Mouse (Mus musculus) heart, embryonic 16.5 days (tissue): ENCODE results near the gene Ofcc1. TPM values are rescaled to one million over a fixed set of nuclear protein-coding genes. Genes with fewer than 3 reads are reported as not detected.

ENCODE experiments used
- ATAC-seq: fragments of 200-750 bp; cut with Nextera tagmentation; replicated peaks from 2 replicates; pipeline ENCODE4 v1.8.0; 2017; ENCODE audit warnings: moderate number of reproducible peaks; ENCODE audit not compliant: insufficient read depth, low FRiP score; ENCODE audit errors: extremely low read depth
- H3K27ac ChIP-seq: fragments of 300-500 bp; sonication (generic); 2 replicates; pipeline ENCODE4 v1.5.1; 2014; ENCODE audit warnings: mild to moderate bottlenecking, low read length, control low read depth, moderate library complexity
- H3K27me3 ChIP-seq: fragments of 300-500 bp; sonication (generic); 2 replicates; pipeline ENCODE4 v1.6.1; 2014; ENCODE audit warnings: low read length, mixed read lengths; ENCODE audit not compliant: control insufficient read depth, insufficient read depth
- H3K36me3 ChIP-seq: fragments of 300-500 bp; sonication (generic); 2 replicates; pipeline ENCODE4 v1.6.1; 2014; ENCODE audit not compliant: control insufficient read depth, insufficient read depth
- H3K4me1 ChIP-seq: fragments of 300-500 bp; sonication (generic); 2 replicates; pipeline ENCODE4 v1.6.1; 2014; ENCODE audit warnings: low read length, mixed read lengths; ENCODE audit not compliant: control insufficient read depth, insufficient read depth
- H3K4me2 ChIP-seq: fragments of 300-500 bp; sonication (generic); 2 replicates; pipeline ENCODE4 v1.6.1; 2014; ENCODE audit warnings: low read depth, mild to moderate bottlenecking, control low read depth, low read length
- H3K4me3 ChIP-seq: fragments of 300-500 bp; sonication (generic); 2 replicates; pipeline ENCODE4 v1.5.1; 2014; ENCODE audit warnings: mild to moderate bottlenecking, control low read depth, low read length
- H3K9ac ChIP-seq: fragments of 300-500 bp; sonication (generic); 2 replicates; pipeline ENCODE4 v1.6.1; 2014; ENCODE audit warnings: low read length, control low read depth
- H3K9me3 ChIP-seq: fragments of 300-500 bp; sonication (generic); replicated peaks from 2 replicates; pipeline ENCODE4 v1.6.1; 2016; ENCODE audit warnings: low read length; ENCODE audit not compliant: control insufficient read depth
- WGBS: fragments of 180-500 bp; shearing (Covaris S2); extraction: QIAGEN DNeasy Blood & Tissue Kit; methylation state at CpG from one replicate; pipeline ENCODE4 v1.1.7; 2014; 5-methylcytosine and 5-hydroxymethylcytosine counted together
- polyA plus RNA-seq: library from polyadenylated mRNA; unstranded; fragments of >200 nt; fragmentation: Nextera tagmentation; extraction: Ambion mirVana; gene quantifications from 2 replicates; pipeline ENCODE4 v1.2.1, GENCODE M21; 2015

The Ofcc1 gene
- polyA plus RNA-seq, 1 experiment from 2014 or later: not detected

DNA sequence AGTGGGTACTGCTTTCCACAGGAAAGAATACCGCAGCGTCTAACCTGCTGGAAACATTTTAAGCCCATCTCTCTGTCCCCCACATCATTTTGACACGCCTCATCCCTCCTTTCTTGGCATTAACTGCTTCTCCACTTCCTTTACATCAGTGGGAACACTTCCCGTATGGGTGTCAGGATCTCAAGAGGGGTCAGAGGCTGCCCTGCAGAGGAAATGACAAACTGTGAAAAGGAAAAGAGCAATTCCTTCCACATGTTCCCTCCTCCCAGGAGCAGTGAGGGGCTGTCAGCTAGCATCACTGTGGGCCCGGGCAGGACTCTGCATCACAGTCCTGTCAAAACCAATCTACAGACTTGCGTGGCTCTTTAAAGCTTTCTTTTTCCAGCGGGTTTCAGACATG is 193.4 kb downstream of the Ofcc1 start:
- no peak; the same call in 1 of the 2 replicates for ATAC-seq

GRCm38 (mm10) chr13:40155466-40155865 is 205.8 kb downstream of the Ofcc1 start:
- Histone ChIP-seq H3K27me3 (no peaks in the 10 kb centered on the region), H3K4me3 (no peak overlapping the region), H3K36me3 (no peaks in the 10 kb centered on the region), H3K4me1 (0 out of 2 replicates have a peak, but pooled peaks cover 2% of the 10 kb centered on the region), H3K9me3 (no peaks in the 10 kb centered on the region), H3K27ac (no peak overlapping the region), H3K9ac (no peak overlapping the region), H3K4me2 (no peak overlapping the region)
- no peak for ATAC-seq
- WGBS: 72% methylated on average over 3 of the region's 3 CpGs

More for the DNA sequence above, 193.4 kb downstream of the Ofcc1 start:
- no peak overlapping the region for H3K4me3 ChIP-seq
- H3K36me3 ChIP-seq: no peaks in the 10 kb centered on the region
- H3K4me1 ChIP-seq: no peaks in the 10 kb centered on the region
- no peak overlapping the region for H3K9ac ChIP-seq
- no peaks in the 10 kb centered on the region for H3K9me3 ChIP-seq
- H3K27me3 ChIP-seq: no peaks in the 10 kb centered on the region
- 44% methylated on average over 7 of the region's 7 CpGs for WGBS
- no peak overlapping the region for H3K4me2 ChIP-seq
- H3K27ac ChIP-seq: no peak overlapping the region

GRCm38 (mm10) chr13:40139906-40140305 is 221.3 kb downstream of the Ofcc1 start:
- no peaks in the 10 kb centered on the region for H3K36me3 ChIP-seq
- no peaks in the 10 kb centered on the region for H3K27me3 ChIP-seq
- no peaks in the 10 kb centered on the region for H3K4me1 ChIP-seq
- 69% methylated on average over 4 of the region's 4 CpGs for WGBS
- H3K4me3 ChIP-seq: no peak overlapping the region
- H3K27ac ChIP-seq: no peak overlapping the region
- no peaks in the 10 kb centered on the region for H3K9me3 ChIP-seq
- no peak overlapping the region for H3K4me2 ChIP-seq
- no peak overlapping the region for H3K9ac ChIP-seq
- ATAC-seq: no peak

GRCm38 (mm10) chr13:40136096-40136495 is 225.2 kb downstream of the Ofcc1 start:
- Histone ChIP-seq H3K4me1 (no peaks in the 10 kb centered on the region), H3K4me2 (no peak overlapping the region), H3K36me3 (no peaks in the 10 kb centered on the region), H3K4me3 (no peak overlapping the region), H3K27me3 (no peaks in the 10 kb centered on the region), H3K9ac (no peak overlapping the region), H3K27ac (no peak overlapping the region), H3K9me3 (no peaks in the 10 kb centered on the region)
- 44% methylated on average over 3 of the region's 3 CpGs for WGBS
- no peak for ATAC-seq

DNA sequence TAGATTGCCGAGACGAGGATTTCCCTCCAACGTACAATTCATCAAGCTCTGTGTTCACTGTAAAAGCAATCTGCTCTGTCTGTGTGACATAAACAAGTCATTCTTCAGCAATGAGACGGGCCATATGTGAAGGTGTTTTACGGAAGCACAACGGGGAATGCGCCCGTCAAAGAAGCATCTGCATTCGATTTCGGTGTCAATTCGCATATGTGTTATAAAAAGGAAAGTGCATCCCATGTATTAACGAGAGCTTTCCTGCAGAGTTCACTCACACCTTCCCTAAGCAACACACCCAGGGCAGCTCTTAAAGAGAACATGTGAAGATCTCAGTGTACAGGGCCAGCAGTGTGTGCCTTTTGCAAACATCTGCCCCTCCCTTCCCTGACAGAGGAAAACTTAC is 225.6 kb downstream of the Ofcc1 start:
- Histone ChIP-seq H3K36me3 (no peaks in the 10 kb centered on the region), H3K27me3 (no peaks in the 10 kb centered on the region), H3K27ac (no peak overlapping the region), H3K9me3 (no peaks in the 10 kb centered on the region), H3K4me2 (no peak overlapping the region), H3K4me3 (no peak overlapping the region), H3K4me1 (no peaks in the 10 kb centered on the region), H3K9ac (no peak overlapping the region)
- no peak for ATAC-seq
- 65% methylated on average over 12 of the region's 12 CpGs for WGBS

DNA sequence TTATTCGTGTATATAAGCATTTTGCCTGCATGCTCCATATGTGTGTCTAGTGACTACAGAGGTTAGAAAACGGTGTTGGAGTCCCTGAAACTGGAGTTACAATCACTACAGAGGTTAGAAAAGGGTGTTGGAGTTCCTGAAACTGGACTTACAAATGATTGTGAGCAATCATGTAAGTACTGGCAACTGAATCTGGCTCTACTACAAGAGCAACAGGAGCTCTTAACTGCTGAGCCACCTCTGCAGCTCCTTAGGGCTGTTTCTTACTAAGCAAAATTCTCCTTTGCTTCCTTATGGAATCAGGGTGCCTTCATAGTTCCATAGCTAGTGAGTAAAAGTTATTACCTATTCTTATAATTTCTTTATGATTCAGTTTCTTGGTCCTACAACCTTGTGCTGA is 237.4 kb downstream of the Ofcc1 start:
- H3K27ac ChIP-seq: no peak overlapping the region
- no peak for ATAC-seq
- no peaks in the 10 kb centered on the region for H3K27me3 ChIP-seq
- H3K4me3 ChIP-seq: no peak overlapping the region
- no peaks in the 10 kb centered on the region for H3K9me3 ChIP-seq
- H3K4me1 ChIP-seq: no peaks in the 10 kb centered on the region
- 62% methylated on average over 2 of the region's 2 CpGs for WGBS
- H3K9ac ChIP-seq: no peak overlapping the region
- no peaks in the 10 kb centered on the region for H3K36me3 ChIP-seq
- no peak overlapping the region for H3K4me2 ChIP-seq

GRCm38 (mm10) chr13:40112336-40112735 is 248.9 kb downstream of the Ofcc1 start:
- ATAC-seq: no peak
- WGBS: 54% methylated on average over 2 of the region's 2 CpGs
- H3K36me3 ChIP-seq: no peaks in the 10 kb centered on the region

DNA sequence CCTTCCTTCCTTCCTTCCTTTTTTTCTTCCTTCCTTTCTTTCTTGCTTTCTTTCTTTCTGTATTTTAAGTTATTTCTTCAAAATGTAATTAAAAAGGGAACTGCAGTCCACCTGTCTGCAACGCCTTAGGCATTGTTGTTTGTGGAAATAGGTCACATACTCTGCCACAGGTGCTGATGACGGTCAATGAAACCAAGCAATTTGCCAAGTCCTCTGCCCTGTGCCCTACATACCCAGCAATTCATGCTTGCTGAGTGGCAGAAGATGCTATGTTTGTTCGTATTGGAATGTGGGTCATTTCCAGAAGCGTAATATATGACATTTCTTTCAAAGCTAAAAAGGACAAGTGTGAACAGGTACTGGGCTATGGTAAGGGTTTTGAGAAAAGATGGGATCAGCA is 285.0 kb downstream of the Ofcc1 start:
- Histone ChIP-seq H3K27me3 (no peaks in the 10 kb centered on the region), H3K27ac (no peak overlapping the region), H3K9ac (no peak overlapping the region), H3K4me3 (no peak overlapping the region), H3K4me2 (no peak overlapping the region), H3K36me3 (no peaks in the 10 kb centered on the region), H3K4me1 (no peaks in the 10 kb centered on the region), H3K9me3 (no peaks in the 10 kb centered on the region)
- WGBS: 83% methylated on average over 4 of the region's 4 CpGs
- no peak for ATAC-seq

More at GRCm38 (mm10) chr13:40112336-40112735, 248.9 kb downstream of the Ofcc1 start:
- H3K9ac ChIP-seq: no peak overlapping the region
- H3K4me1 ChIP-seq: no peaks in the 10 kb centered on the region
- no peaks in the 10 kb centered on the region for H3K27me3 ChIP-seq
- H3K4me3 ChIP-seq: no peak overlapping the region
- H3K27ac ChIP-seq: no peak overlapping the region
- no peak overlapping the region for H3K4me2 ChIP-seq
- H3K9me3 ChIP-seq: no peaks in the 10 kb centered on the region

- H3K36me3 ChIP-seq: no peaks in the 10 kb centered on the region
- no peaks in the 10 kb centered on the region for H3K9me3 ChIP-seq
- H3K27me3 ChIP-seq: no peaks in the 10 kb centered on the region
- WGBS: 58% methylated on average over 3 of the region's 3 CpGs
- H3K4me2 ChIP-seq: no peak overlapping the region
- no peak overlapping the region for H3K4me3 ChIP-seq
- ATAC-seq: no peak
- no peaks in the 10 kb centered on the region for H3K4me1 ChIP-seq
- H3K27ac ChIP-seq: no peak overlapping the region
- H3K9ac ChIP-seq: no peak overlapping the region
Observed at GRCm38 (mm10) chr13:40074850-40075416, 286.3 kb downstream of the Ofcc1 start.
